Mouse (Mus musculus): ENCODE data around the gene H6pd.

H6pd gene

DNA sequence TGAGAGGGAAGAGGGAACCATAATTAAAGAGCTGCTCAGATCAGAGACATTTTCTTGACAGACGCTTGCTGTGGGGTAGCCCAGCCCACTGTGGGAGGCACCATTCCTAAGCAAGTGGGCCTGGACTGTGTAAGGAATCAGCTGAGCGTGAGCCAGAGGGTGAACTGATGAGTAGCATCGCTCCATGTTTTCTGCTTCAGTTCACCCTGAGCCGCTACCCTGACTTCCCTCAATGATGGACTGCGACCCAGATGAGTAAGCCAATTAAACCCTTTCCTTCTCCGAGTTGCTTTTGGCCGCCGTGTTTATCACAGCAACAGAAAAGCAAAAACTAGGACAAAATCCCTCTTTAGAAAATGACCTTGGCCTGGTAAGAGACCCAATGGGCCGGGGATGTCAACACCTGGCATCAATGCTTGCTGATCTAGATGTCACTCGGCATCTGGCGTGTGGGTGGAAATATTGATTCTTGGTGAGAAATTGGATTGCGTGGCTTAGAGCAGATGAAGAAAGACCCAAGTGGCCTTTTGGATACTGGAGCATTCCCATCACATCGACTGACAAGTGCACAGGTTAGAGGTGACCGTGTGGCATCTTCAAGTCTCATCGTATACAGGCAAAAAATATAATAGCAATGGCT, 11.0 kb upstream of the H6pd start:
- DNase-seq, result no peak

DNA sequence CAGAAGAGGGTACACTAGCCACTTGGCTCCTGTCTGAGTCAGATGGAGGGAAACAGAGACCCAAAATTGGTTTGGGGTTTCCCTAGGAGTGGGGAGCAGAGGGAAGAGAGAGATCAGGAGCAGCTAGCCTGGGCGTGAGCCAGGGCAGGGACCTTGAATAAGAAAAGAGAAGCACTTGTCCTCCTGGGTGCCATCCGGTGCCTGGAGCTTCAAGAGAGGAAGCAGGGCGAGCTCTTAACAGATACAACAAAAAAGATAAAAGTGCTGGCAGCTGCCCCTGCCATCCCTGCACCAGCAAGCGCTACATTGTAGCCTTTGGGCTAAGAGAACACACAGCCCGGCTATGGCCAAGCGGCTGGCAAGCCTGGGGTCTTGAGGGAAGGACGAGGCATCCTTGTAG, 6.6 kb upstream of the H6pd start:
- no peak for DNase-seq

DNA sequence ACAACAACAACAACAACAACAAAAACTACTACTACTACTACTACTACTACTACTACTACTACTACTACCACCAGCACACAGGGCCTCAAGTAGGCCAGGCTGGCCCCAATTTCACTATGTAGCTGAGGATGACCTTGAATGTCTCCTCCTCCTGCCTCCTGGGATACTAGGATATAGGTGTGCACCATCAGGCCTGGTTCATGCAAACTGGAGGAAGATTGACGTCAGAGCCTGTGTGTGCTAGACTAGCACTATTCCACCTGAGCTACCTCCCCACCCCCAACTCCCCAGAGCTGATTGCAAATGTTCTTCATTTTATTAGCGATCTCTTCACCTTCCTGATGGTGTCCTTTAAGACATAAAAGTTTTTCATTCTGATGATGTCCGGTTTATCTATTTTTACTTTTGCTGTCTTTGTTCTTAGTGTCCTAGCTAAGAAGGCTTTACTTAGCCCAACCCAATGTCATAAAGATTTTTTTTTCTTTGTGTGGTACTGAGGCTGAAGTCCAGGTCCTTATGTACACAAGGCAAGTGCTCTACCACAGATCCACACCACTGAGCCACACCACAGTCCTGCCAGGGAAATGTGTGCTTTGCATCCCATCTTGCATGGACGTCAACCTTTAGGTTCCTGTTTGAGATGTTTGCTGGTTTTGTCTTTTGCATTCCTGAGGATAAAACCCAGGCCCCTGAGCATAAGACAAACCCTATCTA, 5.7 kb upstream of the H6pd start:
- no peak for DNase-seq

DNA sequence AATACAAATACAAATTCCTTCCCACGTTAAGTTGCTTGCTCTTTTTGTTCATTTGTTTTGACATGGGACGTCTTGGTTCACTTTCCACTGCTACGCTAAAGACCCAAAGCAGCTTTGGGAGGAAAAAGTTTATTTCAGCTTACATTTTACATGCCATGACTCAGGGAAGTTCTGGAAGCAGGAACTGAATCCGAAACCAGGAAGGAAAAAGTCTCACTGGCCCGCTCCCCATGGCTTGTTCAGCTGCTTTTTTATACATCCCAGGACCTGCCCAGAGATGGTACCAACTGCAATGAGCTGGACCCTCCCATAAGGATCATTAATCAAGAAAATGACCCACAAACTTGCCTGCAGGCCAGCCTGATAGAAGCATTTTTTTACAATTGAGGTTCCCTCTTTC, 5.0 kb upstream of the H6pd start:
- DNase-seq, result no peak

DNA sequence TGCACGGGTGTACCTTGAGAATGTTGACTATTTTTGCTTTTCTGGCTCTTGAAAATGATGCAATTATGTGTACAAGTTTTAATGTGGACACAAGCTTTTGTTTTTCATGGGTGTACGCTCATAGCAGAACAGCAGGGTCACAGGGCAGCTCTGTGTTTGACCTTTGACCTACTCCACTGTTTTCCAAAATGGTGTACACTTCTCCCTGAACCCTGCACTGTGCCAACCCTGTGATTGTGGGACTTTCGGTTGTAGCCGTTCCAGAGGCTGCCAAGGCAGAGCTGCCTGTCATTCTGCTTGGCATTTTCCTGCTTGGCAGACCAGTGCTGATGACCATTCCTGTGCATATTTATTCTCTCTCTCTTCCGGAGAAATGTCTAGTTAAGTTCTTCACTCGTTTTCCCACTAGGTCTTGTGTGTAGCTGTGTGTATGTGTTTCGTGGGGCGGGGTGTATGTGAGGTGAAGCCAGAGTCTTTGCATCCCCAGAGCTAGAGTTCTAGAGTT, 4.4 kb upstream of the H6pd start:
- DNase-seq, result no peak

DNA sequence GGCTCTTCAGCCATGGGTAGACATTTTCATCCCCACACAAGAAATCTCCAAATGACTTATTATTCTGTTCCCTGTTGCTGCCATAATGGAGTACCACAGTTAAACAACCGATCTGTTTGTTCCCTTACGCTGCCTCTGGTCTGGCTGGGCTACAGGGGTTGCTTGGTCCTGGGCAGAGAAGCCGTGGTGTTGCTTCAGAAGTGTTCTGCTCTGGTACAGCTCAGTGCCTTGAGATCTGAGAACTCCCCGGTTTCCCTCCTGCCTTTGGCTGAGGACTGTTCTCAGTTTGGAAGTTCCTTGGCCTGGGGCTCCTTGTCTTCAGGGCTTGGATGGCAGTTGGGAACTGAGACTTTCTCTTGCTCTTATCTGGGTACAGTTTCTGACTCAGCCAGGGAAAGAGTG, 3.5 kb upstream of the H6pd start:
- no peak for DNase-seq

DNA sequence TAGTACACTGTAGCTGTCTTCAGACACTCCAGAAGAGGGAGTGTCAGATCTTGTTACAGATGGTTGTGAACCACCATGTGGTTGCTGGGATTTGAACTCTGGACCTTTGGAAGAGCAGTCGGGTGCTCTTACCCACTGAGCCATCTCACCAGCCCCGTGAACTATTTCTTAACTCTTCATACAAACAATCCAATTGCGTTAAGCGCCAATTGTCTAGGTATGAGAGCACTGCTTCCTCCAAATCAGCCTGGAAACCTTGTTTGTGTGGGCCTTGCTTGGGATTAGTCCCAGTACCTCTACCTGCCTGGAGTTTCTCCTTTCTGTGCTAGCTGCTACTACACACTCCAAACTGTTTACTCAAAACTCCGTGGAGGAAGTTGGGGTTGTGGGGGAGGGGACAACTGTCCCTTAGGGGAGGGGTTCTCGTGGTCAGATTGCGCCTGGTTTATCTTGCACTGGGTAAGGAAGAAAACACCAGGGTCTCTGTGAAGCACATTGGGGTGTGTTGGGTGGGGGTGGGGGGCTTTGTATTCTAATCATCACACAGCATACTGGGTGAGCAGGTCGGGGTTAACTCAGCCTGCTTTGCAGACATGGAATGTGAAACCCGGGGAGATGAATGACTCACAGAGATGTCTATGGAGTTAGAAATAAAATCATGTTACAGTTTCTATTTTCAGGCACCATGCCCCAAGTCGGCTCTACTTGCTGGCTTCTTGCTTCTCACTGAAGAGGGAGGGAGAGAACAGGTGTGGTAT, 2.9 kb upstream of the H6pd start:
- no peak for DNase-seq

DNA sequence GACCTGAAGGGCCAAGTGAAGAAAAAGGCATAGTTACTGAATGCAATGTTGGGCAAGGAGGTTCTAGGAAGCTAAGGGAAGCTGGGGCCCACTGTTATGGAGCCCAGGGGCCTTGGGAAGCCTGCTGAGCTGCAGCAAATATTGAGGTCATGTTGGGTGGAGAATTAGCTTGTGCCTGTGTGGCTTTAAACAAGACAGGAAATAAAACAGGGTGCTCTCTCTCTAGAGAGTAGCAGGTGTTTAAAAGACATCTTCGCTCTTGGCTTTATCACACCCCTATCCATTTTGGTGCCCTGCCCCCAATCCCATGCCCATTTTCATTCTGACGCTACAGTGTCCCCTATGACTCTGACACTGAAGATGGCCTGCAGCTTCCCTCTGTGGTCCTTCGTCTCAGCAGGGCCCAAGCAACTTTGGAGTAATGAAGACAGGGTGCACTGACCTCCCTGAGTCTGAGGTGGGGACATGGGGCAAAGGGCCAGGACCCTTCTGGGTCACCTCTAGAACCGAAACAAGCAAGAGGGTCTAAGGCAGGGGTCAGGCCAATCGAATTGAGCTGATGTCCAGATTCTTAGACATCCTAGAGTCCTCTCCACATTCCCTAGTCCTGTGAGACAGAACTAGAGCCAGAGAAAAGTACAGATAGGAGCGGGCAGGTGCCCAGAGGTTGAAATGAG, 1.4 kb upstream of the H6pd start:
- DNase-seq, result no peak

DNA sequence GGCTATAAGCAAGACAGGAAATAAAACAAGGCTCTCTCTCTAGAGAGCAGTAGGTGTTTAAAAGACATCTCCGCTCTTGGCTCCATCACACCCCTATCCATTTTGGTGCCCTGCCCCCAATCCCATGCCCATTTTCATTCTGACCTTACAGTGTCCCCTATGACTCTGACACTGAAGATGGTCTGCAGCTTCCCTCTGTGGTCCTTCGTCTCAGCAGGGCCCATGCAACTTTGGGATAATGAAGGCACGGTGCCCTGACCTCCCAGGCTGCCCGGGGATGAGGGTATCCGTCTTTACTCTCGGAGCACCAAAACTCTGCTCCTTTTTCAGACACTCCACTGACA, 736 bp upstream of the H6pd start:
- DNase-seq, result no peak

DNA sequence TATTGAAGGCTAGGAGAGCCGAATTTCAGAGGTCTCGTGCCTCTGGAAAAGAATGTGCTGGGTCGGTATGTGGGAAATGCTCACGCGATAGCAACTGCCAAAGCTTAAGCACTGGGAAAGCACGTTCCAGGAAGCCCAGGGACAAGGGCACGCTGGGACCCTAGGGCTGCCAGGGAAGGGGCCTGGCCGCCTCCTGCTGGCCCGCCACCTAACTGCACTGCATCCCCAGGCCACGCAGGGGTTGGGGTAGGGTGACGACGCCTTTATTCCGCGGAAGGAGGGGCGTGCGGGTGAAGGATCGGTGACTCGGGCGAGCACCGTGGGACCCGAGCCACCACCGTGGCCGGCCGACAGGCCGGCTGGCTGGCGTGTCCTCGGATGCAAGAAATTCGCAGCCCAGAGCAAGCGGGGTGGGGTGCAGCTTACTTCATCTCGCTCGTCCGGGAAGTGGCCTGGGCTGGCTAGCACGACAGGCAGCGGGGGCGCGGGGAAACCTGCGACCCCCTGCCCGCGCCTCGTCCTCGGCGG, 434 bp downstream of the H6pd start:
- peak; percentile 86 to 93 for DNase-seq

DNA sequence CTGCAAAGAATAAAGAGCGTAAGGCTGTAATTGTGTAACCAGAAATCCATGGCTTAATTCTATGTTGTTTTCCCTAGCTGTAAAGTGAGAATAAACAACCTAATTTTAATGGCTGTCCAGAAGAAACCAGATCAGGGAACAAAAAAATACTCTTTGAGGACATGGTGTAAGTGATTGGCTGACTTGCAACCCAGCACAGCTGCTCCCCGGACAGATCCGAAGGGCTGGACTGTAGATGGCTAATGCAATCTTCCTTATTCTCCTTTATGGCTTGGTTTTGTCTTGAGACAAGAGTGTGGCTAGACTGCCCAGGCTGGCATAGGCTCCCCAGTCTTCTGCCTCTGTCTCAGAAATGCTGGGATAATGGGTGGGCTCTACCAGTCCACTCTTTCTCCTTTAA, 1.4 kb downstream of the H6pd start:
- no peak for DNase-seq

DNA sequence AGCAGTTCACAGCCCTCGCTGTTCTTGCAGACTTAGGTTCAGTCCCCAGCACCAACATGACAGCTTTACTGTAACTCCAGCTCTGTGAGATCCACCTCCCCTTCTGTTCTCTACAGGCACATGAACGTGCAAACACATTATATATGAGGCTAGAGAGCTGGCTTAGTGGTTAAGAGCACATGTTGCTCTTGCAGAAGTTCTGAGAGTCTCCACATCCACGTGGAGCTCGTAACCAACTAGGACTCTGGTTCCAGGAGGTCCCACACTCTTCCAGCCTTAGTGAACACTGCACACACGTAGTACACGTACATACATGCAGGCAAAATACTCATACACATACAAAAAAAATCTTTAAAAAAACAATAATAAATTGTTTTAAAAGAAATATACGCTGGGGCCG, 1.8 kb downstream of the H6pd start:
- no peak for DNase-seq

DNA sequence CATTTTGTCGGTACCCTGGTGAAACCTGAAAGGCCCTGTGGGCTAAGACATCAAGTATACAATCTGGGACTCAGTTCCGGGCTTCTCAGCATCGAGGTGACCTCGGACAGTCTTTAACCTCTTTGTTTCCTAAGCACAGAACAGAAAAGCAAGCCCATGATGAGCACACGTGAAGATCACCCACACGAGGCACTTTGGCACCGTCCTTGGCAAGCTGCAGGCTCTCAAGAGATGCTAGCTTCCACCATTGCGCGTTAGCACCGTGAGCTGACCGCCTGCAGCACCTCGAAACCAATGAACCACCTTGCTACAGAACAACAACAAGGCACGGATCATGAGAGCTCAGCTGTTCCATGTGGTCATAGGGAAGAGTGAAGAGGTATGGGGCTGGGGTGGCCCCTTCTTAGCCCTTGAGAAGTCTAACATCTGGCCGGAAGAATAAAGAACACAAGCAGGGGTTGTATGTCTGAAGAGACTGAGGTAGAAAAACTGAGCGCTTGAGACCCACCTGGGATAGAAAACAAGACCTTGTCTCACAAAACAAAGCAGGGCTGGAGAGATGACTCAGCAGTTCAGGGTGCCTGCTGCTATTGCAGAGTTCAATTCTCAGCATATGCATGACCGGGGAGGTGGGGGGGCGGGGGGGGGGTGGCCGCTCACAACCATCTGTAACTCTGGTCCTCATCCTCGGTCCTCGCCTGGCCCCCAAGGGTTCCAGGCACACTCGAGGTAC, 2.5 kb downstream of the H6pd start:
- no peak for DNase-seq

DNA sequence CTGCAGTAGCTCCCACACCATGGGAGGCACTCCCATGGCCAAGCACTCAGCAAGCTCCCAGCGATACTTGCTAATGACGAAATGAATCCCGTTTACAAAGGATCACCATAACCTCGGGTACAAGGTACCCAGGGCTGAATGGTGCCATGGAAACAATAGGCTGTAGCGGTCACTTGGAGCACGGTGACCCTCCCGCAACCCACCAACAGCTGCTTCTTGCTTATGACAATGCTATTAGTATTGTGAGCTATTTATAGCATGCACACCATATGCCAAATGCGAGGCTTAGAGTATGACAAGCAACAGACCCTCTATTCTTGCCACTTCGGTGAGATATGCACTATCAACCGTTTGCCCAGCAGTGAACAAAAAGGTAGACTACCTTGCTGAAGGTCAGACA, 3.6 kb downstream of the H6pd start:
- DNase-seq, result no peak

DNA sequence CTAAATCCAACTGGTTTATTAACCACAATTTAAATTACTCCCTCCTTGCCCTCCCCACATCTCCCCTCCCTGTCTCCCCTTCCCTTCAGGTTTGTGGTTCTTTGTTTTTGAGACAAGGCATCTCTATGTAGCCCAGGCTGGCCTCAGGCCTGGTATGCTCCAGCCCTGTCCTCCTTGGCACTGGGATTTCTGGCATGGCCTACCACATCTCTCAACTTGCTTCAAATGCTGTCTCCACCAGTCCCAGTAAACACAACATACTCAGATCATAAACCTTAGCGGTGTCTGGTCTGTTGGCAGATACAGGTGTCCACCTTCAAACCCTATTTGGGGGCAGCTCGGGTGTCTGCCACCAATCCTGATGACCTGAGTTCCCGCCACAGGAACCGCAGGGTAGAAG, 5.2 kb downstream of the H6pd start:
- DNase-seq, result no peak

DNA sequence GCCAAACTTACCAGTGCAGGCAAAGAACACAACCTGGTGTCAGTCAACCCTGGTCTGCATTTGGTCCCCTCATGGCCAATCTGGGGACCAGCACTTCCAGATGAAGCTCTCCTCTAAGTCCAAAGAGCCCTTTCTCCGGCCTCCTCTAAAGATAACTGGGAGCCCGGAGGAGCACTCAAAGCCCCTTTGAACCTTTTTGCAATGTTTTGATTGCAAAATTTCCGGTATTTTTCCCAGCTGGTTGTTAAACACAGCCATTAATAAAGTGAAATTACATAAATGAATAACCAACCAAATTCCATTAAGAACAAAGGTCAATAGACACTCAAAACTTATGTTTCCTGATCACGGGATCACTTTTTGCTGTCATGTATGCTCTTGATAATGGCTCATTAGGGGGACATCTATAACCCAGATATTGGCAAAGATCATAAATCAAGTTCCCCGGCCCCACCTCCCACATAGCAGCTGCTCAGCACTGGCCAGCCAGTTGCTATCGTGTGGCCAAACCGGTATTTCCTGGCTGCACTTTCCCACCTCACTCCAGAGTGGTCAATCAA, 5.7 kb downstream of the H6pd start:
- peak; percentile 72 to 81 for DNase-seq

DNA sequence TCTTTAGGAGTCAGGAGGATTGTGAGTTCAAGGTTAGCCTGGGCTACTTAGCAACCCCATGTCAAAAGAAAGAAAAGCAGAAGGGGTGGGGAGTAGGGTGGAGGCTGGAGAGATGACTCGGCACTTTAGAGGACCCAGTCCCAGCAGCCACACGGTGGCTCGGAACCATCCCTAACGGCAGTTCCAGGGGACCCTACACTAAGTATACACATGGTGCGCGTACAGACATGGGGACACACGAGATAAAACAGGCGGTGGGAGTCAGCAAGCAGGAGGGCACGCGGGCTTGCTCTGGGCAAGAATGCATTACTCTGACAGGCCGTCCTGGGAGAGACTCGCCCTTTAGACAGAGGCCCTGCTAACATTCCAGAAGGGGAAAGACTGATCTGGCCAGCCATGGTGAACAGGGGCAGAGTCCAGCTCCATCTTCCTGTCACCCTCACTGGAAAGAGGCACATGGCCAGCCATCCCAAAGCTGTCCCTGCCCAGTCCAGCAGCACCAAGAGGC, 6.7 kb downstream of the H6pd start:
- peak; percentile 49 to 72 for DNase-seq

DNA sequence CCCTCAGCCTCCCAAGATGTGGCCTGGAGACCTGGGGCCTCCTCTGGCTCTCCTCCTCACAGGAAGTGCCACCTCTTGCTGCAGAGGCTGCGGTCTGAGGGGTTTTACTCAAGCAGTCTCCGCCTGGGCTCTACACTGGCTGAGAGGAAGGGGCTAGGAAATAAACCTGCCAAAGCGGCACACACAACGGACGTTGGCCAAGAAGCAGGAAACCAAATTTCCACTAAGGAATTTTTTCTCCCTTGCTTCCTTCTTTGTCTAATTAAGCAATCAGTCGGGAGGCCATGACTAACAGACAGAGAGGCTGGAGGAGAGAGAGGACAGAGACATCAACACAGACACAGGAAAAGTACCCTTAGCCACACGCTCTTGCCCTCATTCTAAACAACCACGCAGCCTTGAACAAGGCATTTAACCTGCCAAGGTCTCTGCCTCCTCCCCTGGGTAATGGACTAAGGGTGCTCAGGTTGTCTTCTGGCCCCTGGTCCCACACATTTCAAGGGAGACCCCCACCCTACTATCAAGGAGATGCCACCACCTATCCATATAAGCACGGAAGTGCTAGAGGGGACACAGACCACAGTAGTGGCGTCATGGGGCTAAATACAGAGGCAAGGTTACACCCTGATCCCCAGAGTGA, 7.5 kb downstream of the H6pd start:
- peak; percentile 40 to 54 for DNase-seq

DNA sequence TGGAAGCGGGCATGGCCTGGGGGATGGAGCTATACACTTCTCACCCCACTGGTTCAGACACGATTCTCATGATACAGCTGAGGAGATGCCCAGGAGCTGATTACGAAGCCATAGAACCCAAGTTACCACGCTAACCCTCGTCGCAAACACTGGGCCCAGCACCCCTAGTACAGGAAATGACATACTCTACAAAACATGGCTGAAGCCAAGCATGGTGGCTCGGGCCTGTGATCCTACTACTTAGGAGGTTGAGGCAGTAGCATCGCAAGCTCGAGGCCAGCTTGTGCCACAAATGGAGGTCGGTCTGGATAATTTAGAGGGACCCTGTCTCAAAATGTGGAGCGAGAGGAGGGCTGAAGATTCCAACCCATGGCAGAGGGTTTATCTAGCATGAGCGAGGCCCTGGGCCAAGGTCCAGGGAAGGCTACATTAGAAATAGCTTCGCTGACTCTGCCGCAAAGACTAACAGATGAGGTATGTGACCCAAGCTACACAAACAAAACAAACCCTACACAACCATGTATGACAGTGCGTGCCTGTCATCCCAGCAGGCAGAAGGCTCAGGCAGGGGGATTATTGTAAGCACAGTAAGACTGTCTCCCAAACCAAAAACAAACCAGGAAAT, 8.8 kb downstream of the H6pd start:
- DNase-seq, result no peak

DNA sequence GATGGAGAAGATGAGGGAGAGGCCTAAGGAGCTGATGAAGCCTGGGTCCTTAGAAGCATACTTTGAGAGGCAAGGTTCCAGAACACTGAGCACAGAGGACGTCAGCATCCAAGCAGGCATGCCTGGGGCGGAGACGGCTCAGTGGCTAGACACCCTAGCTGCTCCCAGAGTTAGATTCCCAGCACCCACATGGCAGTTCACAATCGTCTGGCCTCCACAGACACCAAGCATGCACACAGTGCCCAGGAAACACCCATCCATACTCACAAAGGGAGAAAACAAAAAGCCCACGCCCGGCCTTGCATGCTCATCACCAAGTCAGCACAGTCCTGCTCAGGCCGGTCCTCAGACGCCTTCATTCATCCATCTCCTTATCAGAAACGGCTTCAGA, 9.3 kb downstream of the H6pd start:
- no peak for DNase-seq

Data from kidney, postnatal 4 days (tissue).